Mouse (Mus musculus) monocyte, adult 2 months (primary cell): ENCODE data around the gene P3h1.
"Not testable (repeated sequence)": the region's sequence is repeated elsewhere in the genome, so short reads cannot be mapped to it uniquely, and the experiment has no call there.

ENCODE experiments used
- DNase-seq, 2 experiments: peaks; one replicate each; pipeline ENCODE4 v3.0.0; 2022; ENCODE audit warnings: low spot score in 2 of 2, low read depth in 1 of 2

P3h1 gene

GRCm38 (mm10) chr4:119266606-119267005 is 33.9 kb downstream of the P3h1 start:
- DNase-seq: no peak

DNA sequence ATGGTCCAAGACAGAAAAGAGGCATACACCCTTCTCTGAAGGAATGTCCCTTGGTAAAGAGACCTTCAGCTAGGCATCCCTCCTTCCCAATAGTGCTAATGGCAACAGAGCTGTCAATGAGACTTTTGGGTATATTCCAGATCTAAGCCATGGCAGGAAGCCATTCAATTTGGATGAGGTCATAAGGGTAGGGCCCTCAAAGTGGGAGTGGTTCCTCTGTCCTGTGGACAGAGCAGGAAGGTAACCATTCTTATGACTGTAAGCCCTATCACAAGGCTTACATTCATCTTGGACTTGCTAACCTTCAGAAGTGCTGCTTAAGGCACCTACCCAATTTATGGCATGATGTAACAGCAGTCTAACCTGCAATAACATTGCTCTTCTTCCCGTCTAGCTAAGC is 41.9 kb downstream of the P3h1 start:
- DNase-seq: no peak

GRCm38 (mm10) chr4:119275226-119275625 is 42.5 kb downstream of the P3h1 start:
- no peak for DNase-seq

- DNase-seq: no peak
These were observed 43.0 kb downstream of the P3h1 start for GRCm38 (mm10) chr4:119275726-119276125.

DNA sequence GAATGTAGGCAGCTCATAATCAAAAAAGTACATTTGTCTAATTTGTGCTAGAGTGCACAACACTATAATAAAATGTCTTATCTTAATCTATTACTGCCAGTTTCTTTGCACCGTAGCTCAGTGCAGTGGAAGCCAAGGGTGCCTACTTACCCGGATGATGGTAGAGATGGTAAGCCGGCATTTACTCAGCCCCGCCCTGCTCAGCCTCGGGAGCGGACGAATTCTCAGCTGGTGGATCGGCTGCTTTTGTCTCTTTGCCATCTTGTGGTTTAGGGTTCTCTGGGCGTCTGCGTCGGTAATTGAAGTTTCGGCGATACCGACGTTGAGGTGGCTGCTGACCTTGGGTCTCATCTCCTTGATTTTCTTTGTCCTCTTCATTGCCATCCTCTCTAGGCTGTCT is 46.1 kb downstream of the P3h1 start:
- DNase-seq: not testable (repeated sequence)

- DNase-seq: no peak
These were observed 52.1 kb downstream of the P3h1 start for GRCm38 (mm10) chr4:119284861-119285260.

GRCm38 (mm10) chr4:119285336-119285735 is 52.6 kb downstream of the P3h1 start:
- no peak for DNase-seq

GRCm38 (mm10) chr4:119291921-119292320 is 59.2 kb downstream of the P3h1 start:
- no peak for DNase-seq

DNA sequence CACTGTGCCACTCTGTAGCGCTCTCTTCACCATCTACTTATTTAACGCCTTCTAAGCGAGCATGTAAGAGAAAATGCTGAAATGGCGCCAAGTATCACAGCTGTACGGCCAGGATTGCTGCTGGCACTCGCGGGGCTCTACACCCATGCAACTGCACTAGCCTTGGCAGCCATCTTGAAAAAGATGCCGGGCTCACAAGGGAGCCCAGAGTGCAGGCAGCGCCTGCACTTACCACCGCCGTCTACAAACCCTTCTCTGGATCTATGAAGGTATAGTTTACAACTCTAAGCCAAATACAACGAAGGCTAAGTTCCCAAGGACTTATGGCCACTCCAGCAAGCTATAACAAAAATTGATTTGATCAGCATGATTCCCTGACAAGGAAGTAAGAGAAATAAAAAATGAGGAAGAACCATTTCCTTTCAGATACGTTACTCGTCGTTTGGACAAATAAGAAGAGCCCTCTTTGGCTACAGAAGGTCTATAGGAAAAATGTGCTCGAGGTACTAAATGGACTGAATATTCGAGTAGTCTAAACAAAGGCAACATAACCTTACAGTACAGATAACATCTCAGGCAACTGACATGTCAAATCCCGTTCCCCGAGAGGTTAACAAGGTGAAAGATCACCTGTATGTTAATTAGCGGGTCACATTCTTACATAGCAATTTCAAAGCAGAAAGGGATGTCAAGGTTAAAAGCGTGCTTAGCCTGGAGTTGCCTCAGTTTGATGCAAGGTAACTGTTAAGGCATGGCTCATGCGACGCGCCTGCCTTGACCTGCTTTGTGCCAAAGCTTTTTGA is 60.3 kb downstream of the P3h1 start:
- peak; percentile 26 to 51 for DNase-seq

DNA sequence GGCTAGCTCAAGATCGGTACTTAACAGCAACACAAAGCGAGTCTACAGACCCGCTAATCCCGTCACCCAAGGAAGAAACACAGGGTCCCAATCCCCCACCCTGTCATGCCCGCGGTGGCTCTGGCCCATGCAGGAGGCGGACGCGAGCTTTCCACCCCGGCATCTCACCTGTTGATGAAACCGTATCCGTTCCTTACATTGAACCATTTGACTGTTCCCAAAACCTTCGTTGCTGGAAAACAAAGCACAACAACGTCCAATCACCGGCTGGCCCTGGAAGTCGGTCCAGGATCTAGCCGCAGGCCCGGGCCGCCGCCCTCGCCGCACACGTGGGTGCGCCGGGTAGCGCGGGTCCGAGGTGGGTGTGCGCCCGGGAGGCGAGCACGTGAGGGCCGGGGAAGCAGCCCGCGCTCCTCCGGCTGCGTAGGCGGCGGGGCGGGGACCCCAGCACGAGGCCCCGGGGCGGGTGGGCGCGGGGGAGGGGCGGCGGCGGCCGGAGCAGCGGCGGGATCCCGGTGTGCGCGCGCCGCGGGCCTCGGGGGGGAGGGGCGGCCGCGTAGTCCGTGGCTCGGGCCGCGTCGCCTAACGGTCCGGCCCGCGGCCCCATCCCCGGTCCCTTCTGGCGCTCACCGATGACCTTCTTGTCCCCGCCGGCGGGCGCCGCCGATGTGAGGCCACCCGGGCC is 61.0 kb downstream of the P3h1 start:
- DNase-seq: no peak

GRCm38 (mm10) chr4:119294415-119295133 is 61.9 kb downstream of the P3h1 start, which contains the start of gene Ybx1:
Gene Ybx1, minus strand, starts transcription at chr4:119294604.
- DNase-seq: peak; percentile 93 to 97

DNA sequence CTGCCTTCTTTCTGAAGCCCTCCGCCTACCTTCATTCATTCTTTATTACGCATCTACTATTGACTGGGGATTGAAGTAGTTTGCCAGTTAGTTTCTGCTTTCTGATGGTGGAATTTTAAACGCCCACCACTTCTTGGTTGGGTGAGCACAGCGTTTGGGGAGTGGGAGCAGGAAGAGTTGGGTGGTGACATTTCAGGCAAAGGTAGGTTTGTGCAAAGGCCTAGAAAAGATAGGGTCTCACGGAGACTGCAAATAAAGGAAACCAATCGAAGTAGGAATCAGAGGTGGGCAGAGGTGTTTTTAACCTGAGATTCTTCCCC is 62.4 kb downstream of the P3h1 start:
- DNase-seq: no peak

GRCm38 (mm10) chr4:119297361-119297760 is 64.6 kb downstream of the P3h1 start:
- no peak for DNase-seq
